Mouse (Mus musculus): ENCODE measurements at regions not wholly inside any gene's neighbourhood (a gene's known extent, or its start where the extent isn't known, plus 50 kb on each side); places are given as distances from the start of the nearest gene placed in this dataset.

- DNase-seq (ENCODE audit: low spot score in 2 of 2) = no peak
These were observed 200.9 kb upstream of the Lrig1 start for GRCm38 (mm10) chr6:94900862-94901261.

GRCm38 (mm10) chr6:94898881-94899280 lies 198.9 kb upstream of the Lrig1 start:
- DNase-seq (ENCODE audit: low spot score in 2 of 2) = no peak

GRCm38 (mm10) chr6:94890165-94890564 lies 190.2 kb upstream of the Lrig1 start:
- no peak for DNase-seq (ENCODE audit: low spot score in 2 of 2)

- DNase-seq (ENCODE audit: low spot score in 2 of 2) = no peak
These were observed 189.3 kb upstream of the Lrig1 start for GRCm38 (mm10) chr6:94889271-94889670.

GRCm38 (mm10) chr6:94881139-94881538 lies 181.2 kb upstream of the Lrig1 start:
- no peak for DNase-seq (ENCODE audit: low spot score in 2 of 2)

- no peak for DNase-seq (ENCODE audit: low spot score in 2 of 2)
These were observed 175.9 kb upstream of the Lrig1 start for GRCm38 (mm10) chr6:94875841-94876240.

GRCm38 (mm10) chr6:94875065-94875464 lies 175.1 kb upstream of the Lrig1 start:
- no peak for DNase-seq (ENCODE audit: low spot score in 2 of 2)

- peak; percentile 12 to 13 for DNase-seq (ENCODE audit: low spot score in 2 of 2)
These were observed 174.5 kb upstream of the Lrig1 start for GRCm38 (mm10) chr6:94874415-94874814.

GRCm38 (mm10) chr6:94867952-94868351 lies 168.0 kb upstream of the Lrig1 start:
- DNase-seq (ENCODE audit: low spot score in 2 of 2) = no peak

- no peak for DNase-seq (ENCODE audit: low spot score in 2 of 2)
These were observed 165.5 kb upstream of the Lrig1 start for GRCm38 (mm10) chr6:94865498-94865897.

GRCm38 (mm10) chr6:94858121-94858621 lies 158.2 kb upstream of the Lrig1 start:
- DNase-seq (ENCODE audit: low spot score in 2 of 2) = no peak

GRCm38 (mm10) chr6:94850121-94850520 lies 150.2 kb upstream of the Lrig1 start:
- DNase-seq (ENCODE audit: low spot score in 2 of 2) = no peak

- DNase-seq (ENCODE audit: low spot score in 2 of 2) = no peak
These were observed 149.6 kb upstream of the Lrig1 start for GRCm38 (mm10) chr6:94849533-94849932.

- peak in 1 of 2 experiments; percentile 43 for DNase-seq (ENCODE audit: low spot score in 2 of 2)
These were observed 148.5 kb upstream of the Lrig1 start for GRCm38 (mm10) chr6:94848437-94848836.

- DNase-seq (ENCODE audit: low spot score in 2 of 2) = no peak
These were observed 145.9 kb upstream of the Lrig1 start for GRCm38 (mm10) chr6:94845821-94846220.

- DNase-seq (ENCODE audit: low spot score in 2 of 2) = no peak
These were observed 142.9 kb upstream of the Lrig1 start for GRCm38 (mm10) chr6:94842856-94843255.

- DNase-seq (ENCODE audit: low spot score in 2 of 2) = no peak
These were observed 141.9 kb upstream of the Lrig1 start for GRCm38 (mm10) chr6:94841881-94842280.

GRCm38 (mm10) chr6:94835742-94836141 lies 135.8 kb upstream of the Lrig1 start:
- no peak for DNase-seq (ENCODE audit: low spot score in 2 of 2)

- DNase-seq (ENCODE audit: low spot score in 2 of 2) = no peak
These were observed 134.6 kb upstream of the Lrig1 start for GRCm38 (mm10) chr6:94834551-94834950.

GRCm38 (mm10) chr6:94830801-94831200 lies 130.8 kb upstream of the Lrig1 start:
- no peak for DNase-seq (ENCODE audit: low spot score in 2 of 2)

- peak; percentile 17 to 37 for DNase-seq (ENCODE audit: low spot score in 2 of 2)
These were observed 129.3 kb upstream of the Lrig1 start for GRCm38 (mm10) chr6:94829246-94829645.

GRCm38 (mm10) chr6:94826656-94827055 lies 126.7 kb upstream of the Lrig1 start:
- DNase-seq (ENCODE audit: low spot score in 2 of 2) = no peak

GRCm38 (mm10) chr6:94818220-94818619 lies 118.3 kb upstream of the Lrig1 start:
- no peak for DNase-seq (ENCODE audit: low spot score in 2 of 2)

GRCm38 (mm10) chr6:94816161-94816560 lies 116.2 kb upstream of the Lrig1 start:
- no peak for DNase-seq (ENCODE audit: low spot score in 2 of 2)
